Mouse (Mus musculus): ENCODE results near the gene Gm6760. TPM values are rescaled to one million over a fixed set of nuclear protein-coding genes. Genes with fewer than 3 reads are reported as not detected.

Gm6760 gene
- not detected in 2 replicates for polyA plus RNA-seq (2011; ENCODE audit: insufficient read depth, insufficient read length, low replicate concordance, missing spikeins)

DNA sequence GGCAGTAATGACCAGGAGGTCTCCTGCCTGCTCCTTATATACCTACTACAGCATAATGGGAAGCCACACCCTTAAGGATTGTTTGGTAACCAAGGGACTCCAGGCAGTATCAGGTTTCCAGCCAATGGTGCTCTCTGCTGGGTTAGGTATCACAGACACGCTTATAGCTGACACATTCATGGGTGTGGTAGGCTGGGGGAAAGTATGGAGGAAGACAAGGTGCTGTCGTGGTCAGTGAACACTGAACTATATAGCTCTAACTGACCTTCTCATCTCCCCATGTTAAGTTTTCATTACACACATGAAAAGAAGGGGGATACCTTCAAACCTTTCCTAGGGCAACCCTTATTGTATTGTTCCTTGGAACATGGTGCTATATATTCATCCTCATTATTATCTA is at the start of gene Gm6760:
Gene Gm6760 (minus strand): TSS at position 101 of the 400 bp plus-strand sequence.
- WGBS: 66% methylated on average over 2 of the region's 2 CpGs
- TF ChIP-seq POLR2A (IDR thresholded peaks at IDR 0.05; ENCODE audit: borderline replicate concordance, control insufficient read depth, low read depth, low read length) (no peak), CTCF (IDR thresholded peaks at IDR 0.05; ENCODE audit: control insufficient read depth, insufficient read depth, low read length) (no peak)

DNA sequence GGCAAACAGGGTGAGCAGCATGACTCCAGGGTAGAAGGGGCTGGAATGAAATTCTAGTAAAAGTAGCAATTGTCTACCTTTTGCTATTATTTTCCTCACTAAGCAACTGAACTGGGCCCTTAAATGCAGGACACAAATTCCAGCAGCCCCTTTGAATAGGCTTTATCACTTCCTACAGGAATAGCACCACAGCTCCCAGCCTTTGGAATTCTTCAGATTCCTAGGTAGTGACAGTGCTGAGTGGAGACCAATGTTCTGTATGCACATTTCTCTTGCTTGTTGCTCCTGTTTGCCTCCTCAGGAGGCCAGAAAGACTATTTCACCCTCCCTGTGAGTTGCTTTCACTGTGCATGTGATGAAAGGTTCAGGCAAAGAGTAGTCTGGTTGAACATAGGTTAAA is 29.2 kb upstream of the Gm6760 start:
- no peaks in the 10 kb centered on the region for H3K4me1 ChIP-seq (ENCODE audit: control insufficient read depth, insufficient read depth, low read length)
- H3K4me3 ChIP-seq (replicated peaks; ENCODE audit: control insufficient read depth, low read depth, low read length): no peak overlapping the region
- H3K27ac ChIP-seq (ENCODE audit: control insufficient read depth, insufficient read depth, low read depth, low read length, poor library complexity): no peak overlapping the region
- TF ChIP-seq CTCF (IDR thresholded peaks at IDR 0.05; ENCODE audit: control insufficient read depth, insufficient read depth, low read length) (no peak), POLR2A (IDR thresholded peaks at IDR 0.05; ENCODE audit: borderline replicate concordance, control insufficient read depth, low read depth, low read length) (no peak)

More for the DNA sequence above, at the start of gene Gm6760:
- Histone ChIP-seq H3K27ac (ENCODE audit: control insufficient read depth, insufficient read depth, low read depth, low read length, poor library complexity) (no peak within 1 kb of the TSS), H3K4me1 (ENCODE audit: control insufficient read depth, insufficient read depth, low read length) (no peaks in the 10 kb centered on the region), H3K4me3 (replicated peaks; ENCODE audit: control insufficient read depth, low read depth, low read length) (no peak within 1 kb of the TSS)

DNA sequence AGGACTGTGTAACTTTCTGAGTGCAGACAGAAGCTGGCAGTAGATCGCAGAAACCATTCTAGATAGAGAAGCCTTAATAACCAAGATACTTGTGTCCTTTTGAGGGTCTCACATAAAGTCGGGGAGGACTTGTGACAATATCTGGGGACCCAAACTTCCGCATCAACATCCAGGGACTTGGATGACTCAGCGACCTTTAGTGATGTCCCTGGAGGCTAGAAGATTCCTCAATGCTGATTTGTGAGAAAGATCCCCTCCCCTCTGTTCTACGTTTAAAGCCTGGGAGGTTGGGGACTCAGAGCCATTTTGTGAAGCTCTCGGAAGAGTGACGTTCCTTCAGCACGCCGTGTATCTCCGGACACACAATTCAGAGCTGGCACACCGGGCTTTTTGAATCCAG is 21.2 kb upstream of the Gm6760 start, which contains the start of gene 3830417A13Rik:
Gene 3830417A13Rik (plus strand): TSS at position 301 of the 400 bp plus-strand sequence.
- WGBS: 83% methylated on average over 11 of the region's 11 CpGs
- H3K4me1 ChIP-seq (ENCODE audit: control insufficient read depth, insufficient read depth, low read length): no peaks in the 10 kb centered on the region
- H3K27ac ChIP-seq (ENCODE audit: control insufficient read depth, insufficient read depth, low read depth, low read length, poor library complexity): no peak within 1 kb of the TSS
- TF ChIP-seq POLR2A (IDR thresholded peaks at IDR 0.05; ENCODE audit: borderline replicate concordance, control insufficient read depth, low read depth, low read length) (no peak), CTCF (IDR thresholded peaks at IDR 0.05; ENCODE audit: control insufficient read depth, insufficient read depth, low read length) (no peak)
- no peak within 1 kb of the TSS for H3K4me3 ChIP-seq (replicated peaks; ENCODE audit: control insufficient read depth, low read depth, low read length)

Other genes starting within 250 kb of the Gm6760 start
- not detected in 2 replicates for gene 3830417A13Rik, start 21.4 kb upstream of the Gm6760 start, polyA plus RNA-seq (2011; ENCODE audit: insufficient read depth, insufficient read length, low replicate concordance, missing spikeins)
- not detected in 2 replicates for gene Slitrk4, start 124.8 kb upstream of the Gm6760 start, polyA plus RNA-seq (2011; ENCODE audit: insufficient read depth, insufficient read length, low replicate concordance, missing spikeins)